Mouse (Mus musculus): ENCODE results near the gene Camta1. TPM values are rescaled to one million over a fixed set of nuclear protein-coding genes. Genes with fewer than 3 reads are reported as not detected.

The Camta1 gene
- polyA plus RNA-seq, 1 experiment from 2014 or later = 206 TPM

DNA sequence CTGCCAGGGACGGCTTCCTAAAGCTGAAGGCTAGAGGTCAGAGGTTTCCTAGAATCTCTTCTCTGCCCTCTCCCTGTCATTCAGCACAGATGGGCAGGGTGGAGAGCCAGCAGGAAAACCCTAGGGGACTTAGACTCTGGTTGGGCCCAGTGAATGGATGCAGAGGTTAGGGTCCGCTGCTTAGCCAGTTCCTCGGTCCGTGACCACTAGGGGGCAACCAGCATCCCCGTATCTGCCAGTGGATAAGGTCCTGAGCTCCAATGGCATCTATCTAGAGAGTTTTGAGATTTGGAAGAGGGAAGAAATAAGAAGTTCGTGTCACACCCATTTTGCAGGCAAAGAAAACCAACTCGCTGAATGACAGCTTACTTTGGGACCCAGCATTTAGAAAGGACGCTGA, 251.4 kb downstream of the Camta1 start:
- H3K27ac ChIP-seq (ENCODE audit: low read depth, low read length) = no peak overlapping the region
- H3K4me3 ChIP-seq (ENCODE audit: low read depth, low read length) = no peak overlapping the region
- no peaks in the 10 kb centered on the region for H3K36me3 ChIP-seq (ENCODE audit: control insufficient read depth, insufficient read depth, low read length)
- peaks cover 19% of the 10 kb centered on the region; the same call in 1 of the 2 replicates for H3K4me1 ChIP-seq (ENCODE audit: control insufficient read depth, insufficient read depth, low read length)
- no peak overlapping the region for H3K9ac ChIP-seq (replicated peaks; ENCODE audit: low read depth, low read length)
- 18% methylated on average over 8 of the region's 8 CpGs for WGBS
- H3K9me3 ChIP-seq (ENCODE audit: control insufficient read depth, low read length) = no peaks in the 10 kb centered on the region
- H3K4me2 ChIP-seq (ENCODE audit: low read depth, low read length) = no peak overlapping the region
- peak; percentile 49; the same call in 1 of the 2 replicates for ATAC-seq (ENCODE audit: low read depth)
- H3K27me3 ChIP-seq (ENCODE audit: control insufficient read depth, insufficient read depth, low read length) = no peaks in the 10 kb centered on the region

DNA sequence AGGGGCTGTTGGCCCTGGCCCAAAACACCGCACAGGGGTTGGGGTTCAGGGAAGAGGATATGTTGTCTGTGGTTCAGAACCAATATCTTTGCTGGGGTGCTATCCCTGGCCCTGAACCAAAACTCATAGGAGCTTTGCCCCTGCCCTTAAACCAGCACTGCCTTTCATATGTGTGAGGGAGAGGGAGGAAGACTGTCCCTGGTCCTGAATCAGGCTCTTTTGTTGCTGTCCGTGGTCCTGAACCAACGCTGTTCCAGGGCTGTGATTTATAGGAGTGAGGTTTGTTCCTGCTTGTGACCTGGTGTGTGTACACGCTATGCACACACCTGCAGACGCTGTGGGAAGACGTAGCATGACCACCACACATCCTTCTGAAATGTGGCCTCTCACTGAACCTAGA, 256.8 kb downstream of the Camta1 start:
- no peaks in the 10 kb centered on the region for H3K36me3 ChIP-seq (ENCODE audit: control insufficient read depth, insufficient read depth, low read length)
- H3K27me3 ChIP-seq (ENCODE audit: control insufficient read depth, insufficient read depth, low read length) = no peaks in the 10 kb centered on the region
- no peaks in the 10 kb centered on the region for H3K9me3 ChIP-seq (ENCODE audit: control insufficient read depth, low read length)
- WGBS = 42% methylated on average over 6 of the region's 6 CpGs
- no peak overlapping the region for H3K27ac ChIP-seq (ENCODE audit: low read depth, low read length)
- peaks cover 18% of the 10 kb centered on the region for H3K4me1 ChIP-seq (ENCODE audit: control insufficient read depth, insufficient read depth, low read length)
- no peak overlapping the region for H3K4me3 ChIP-seq (ENCODE audit: low read depth, low read length)
- no peak overlapping the region for H3K4me2 ChIP-seq (ENCODE audit: low read depth, low read length)
- H3K9ac ChIP-seq (replicated peaks; ENCODE audit: low read depth, low read length) = no peak overlapping the region
- ATAC-seq (ENCODE audit: low read depth) = no peak

DNA sequence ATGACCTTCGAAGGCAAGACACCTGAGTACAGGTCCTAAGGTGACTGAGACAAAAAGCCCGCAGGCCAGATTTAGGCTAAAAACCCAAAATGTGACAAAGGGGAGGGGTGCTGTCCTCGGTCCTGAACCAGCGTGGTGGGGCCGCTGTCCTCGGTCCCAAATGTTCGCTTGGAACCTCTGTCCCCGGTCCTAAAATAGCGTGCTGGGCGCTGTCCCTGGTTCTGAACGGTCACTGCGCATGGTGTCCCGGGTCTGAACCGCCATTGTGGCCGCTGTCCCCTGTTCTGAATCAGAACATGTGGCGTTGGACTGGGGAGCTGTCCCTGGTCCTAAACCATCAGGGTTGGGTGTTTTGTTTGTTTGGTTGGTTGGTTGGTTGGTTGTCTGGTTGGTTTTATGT, 257.2 kb downstream of the Camta1 start:
- H3K4me2 ChIP-seq (ENCODE audit: low read depth, low read length) = no peak overlapping the region
- no peaks in the 10 kb centered on the region for H3K27me3 ChIP-seq (ENCODE audit: control insufficient read depth, insufficient read depth, low read length)
- ATAC-seq (ENCODE audit: low read depth) = peak; percentile 72; the same call in 1 of the 2 replicates
- H3K4me3 ChIP-seq (ENCODE audit: low read depth, low read length) = no peak overlapping the region
- peak overlapping the region; percentile 55; the same call in 1 of the 2 replicates for H3K27ac ChIP-seq (ENCODE audit: low read depth, low read length)
- H3K9me3 ChIP-seq (ENCODE audit: control insufficient read depth, low read length) = no peaks in the 10 kb centered on the region
- peaks cover 18% of the 10 kb centered on the region for H3K4me1 ChIP-seq (ENCODE audit: control insufficient read depth, insufficient read depth, low read length)
- no peaks in the 10 kb centered on the region for H3K36me3 ChIP-seq (ENCODE audit: control insufficient read depth, insufficient read depth, low read length)
- H3K9ac ChIP-seq (replicated peaks; ENCODE audit: low read depth, low read length) = no peak overlapping the region
- WGBS = 10% methylated on average over 16 of the region's 16 CpGs

DNA sequence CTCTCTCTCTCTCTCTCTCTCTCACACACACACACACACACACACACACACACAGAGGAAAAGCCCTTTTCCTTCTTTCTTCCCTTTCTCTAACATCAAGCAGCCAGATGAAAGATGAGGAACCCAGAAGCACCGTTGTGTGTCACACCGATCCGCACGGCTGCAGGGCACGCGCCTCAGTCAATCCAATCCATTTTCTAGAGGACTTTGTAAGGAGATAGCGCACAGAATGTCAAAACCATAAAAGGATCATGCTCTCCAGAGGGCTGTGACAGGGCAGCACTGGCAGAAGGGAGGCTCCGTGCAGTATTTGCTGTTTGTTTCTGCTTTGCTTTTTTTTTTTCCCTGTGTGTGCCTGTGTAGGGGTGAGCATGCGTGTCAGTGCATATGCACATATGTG, 258.1 kb downstream of the Camta1 start:
- Histone ChIP-seq H3K4me3 (ENCODE audit: low read depth, low read length) (no peak overlapping the region), H3K4me1 (ENCODE audit: control insufficient read depth, insufficient read depth, low read length) (peaks cover 13% of the 10 kb centered on the region), H3K36me3 (ENCODE audit: control insufficient read depth, insufficient read depth, low read length) (no peaks in the 10 kb centered on the region), H3K27me3 (ENCODE audit: control insufficient read depth, insufficient read depth, low read length) (no peaks in the 10 kb centered on the region), H3K9ac (replicated peaks; ENCODE audit: low read depth, low read length) (no peak overlapping the region), H3K4me2 (ENCODE audit: low read depth, low read length) (no peak overlapping the region), H3K9me3 (ENCODE audit: control insufficient read depth, low read length) (no peaks in the 10 kb centered on the region), H3K27ac (ENCODE audit: low read depth, low read length) (peak overlapping the region; percentile 55; the same call in 1 of the 2 replicates)
- 47% methylated on average over 9 of the region's 9 CpGs for WGBS
- ATAC-seq (ENCODE audit: low read depth) = no peak

DNA sequence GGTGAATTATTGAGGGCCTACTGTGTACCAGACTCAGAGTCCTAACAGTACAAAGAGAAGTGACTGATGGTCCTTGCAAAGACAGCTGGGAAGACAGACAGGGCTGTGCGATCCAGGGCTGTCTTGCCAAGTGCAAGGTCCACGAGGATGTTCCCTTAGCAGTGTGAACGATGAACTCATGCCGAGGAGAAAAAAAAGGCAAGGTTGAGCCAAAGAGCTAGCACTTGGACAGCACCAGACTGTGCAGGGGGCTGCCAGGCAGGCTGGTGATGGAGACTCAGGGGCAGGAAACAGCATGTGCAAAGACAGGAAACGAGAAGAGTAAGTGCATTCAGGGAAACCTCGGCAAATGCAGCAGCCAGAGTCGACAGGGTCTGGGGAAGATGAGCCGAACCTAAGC, 266.6 kb downstream of the Camta1 start:
- WGBS = 28% methylated on average over 8 of the region's 8 CpGs
- H3K27ac ChIP-seq (ENCODE audit: low read depth, low read length) = no peak overlapping the region
- H3K4me2 ChIP-seq (ENCODE audit: low read depth, low read length) = no peak overlapping the region
- no peaks in the 10 kb centered on the region for H3K36me3 ChIP-seq (ENCODE audit: control insufficient read depth, insufficient read depth, low read length)
- H3K4me3 ChIP-seq (ENCODE audit: low read depth, low read length) = no peak overlapping the region
- H3K4me1 ChIP-seq (ENCODE audit: control insufficient read depth, insufficient read depth, low read length) = peaks cover 9% of the 10 kb centered on the region; the same call in 1 of the 2 replicates
- ATAC-seq (ENCODE audit: low read depth) = no peak
- no peaks in the 10 kb centered on the region for H3K9me3 ChIP-seq (ENCODE audit: control insufficient read depth, low read length)
- no peaks in the 10 kb centered on the region for H3K27me3 ChIP-seq (ENCODE audit: control insufficient read depth, insufficient read depth, low read length)
- H3K9ac ChIP-seq (replicated peaks; ENCODE audit: low read depth, low read length) = no peak overlapping the region

DNA sequence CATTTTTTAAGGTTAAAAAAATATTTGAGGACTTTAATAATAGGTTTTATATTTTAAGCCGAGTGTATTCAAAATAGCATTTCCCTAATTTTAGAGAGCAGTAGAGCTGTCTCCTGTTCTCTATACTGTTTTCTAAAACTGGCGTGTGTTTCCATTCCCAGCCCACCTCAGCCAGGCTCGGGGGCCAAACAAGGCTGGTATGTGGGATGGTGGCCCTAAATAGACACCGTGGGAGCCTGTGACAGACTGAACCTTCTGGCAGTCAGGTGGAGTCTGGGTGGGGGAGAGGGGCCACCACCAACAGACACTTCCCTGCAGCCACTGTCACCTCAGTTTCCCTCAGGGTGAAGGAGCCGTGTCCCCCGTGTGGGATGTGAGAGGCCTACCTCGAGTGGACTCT, 268.6 kb downstream of the Camta1 start:
- 81% methylated on average over 7 of the region's 7 CpGs for WGBS
- Histone ChIP-seq H3K27me3 (ENCODE audit: control insufficient read depth, insufficient read depth, low read length) (no peaks in the 10 kb centered on the region), H3K9me3 (ENCODE audit: control insufficient read depth, low read length) (no peaks in the 10 kb centered on the region), H3K9ac (replicated peaks; ENCODE audit: low read depth, low read length) (no peak overlapping the region), H3K27ac (ENCODE audit: low read depth, low read length) (no peak overlapping the region), H3K4me3 (ENCODE audit: low read depth, low read length) (no peak overlapping the region), H3K4me1 (ENCODE audit: control insufficient read depth, insufficient read depth, low read length) (peaks cover 9% of the 10 kb centered on the region; the same call in 1 of the 2 replicates), H3K4me2 (ENCODE audit: low read depth, low read length) (no peak overlapping the region), H3K36me3 (ENCODE audit: control insufficient read depth, insufficient read depth, low read length) (no peaks in the 10 kb centered on the region)
- ATAC-seq (ENCODE audit: low read depth) = no peak

DNA sequence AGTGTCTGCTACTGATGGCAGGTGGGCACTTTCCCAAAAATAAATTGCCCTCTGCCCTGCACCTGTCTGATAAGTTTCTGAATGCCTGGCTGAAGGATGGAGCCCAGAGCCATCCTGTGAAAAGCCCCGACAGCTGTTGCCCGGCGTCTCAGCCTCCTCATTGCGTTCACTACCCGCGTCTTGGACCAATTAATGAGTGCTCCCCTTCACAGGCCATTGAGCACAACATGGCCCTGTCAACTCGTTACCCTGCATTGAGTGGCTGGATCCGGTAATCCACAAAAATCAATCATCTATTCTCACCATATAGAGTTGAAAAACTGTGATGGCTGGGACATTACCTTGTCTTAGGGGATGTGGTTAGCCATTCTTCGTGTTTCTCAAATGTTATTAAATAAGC, 275.6 kb downstream of the Camta1 start:
- 24% methylated on average over 9 of the region's 9 CpGs for WGBS
- H3K4me2 ChIP-seq (ENCODE audit: low read depth, low read length) = no peak overlapping the region
- no peak overlapping the region for H3K9ac ChIP-seq (replicated peaks; ENCODE audit: low read depth, low read length)
- no peak for ATAC-seq (ENCODE audit: low read depth)
- no peaks in the 10 kb centered on the region for H3K27me3 ChIP-seq (ENCODE audit: control insufficient read depth, insufficient read depth, low read length)
- no peak overlapping the region for H3K27ac ChIP-seq (ENCODE audit: low read depth, low read length)
- no peak overlapping the region for H3K4me3 ChIP-seq (ENCODE audit: low read depth, low read length)
- no peaks in the 10 kb centered on the region for H3K36me3 ChIP-seq (ENCODE audit: control insufficient read depth, insufficient read depth, low read length)
- H3K4me1 ChIP-seq (ENCODE audit: control insufficient read depth, insufficient read depth, low read length) = peaks cover 6% of the 10 kb centered on the region; the same call in 1 of the 2 replicates
- no peaks in the 10 kb centered on the region for H3K9me3 ChIP-seq (ENCODE audit: control insufficient read depth, low read length)

DNA sequence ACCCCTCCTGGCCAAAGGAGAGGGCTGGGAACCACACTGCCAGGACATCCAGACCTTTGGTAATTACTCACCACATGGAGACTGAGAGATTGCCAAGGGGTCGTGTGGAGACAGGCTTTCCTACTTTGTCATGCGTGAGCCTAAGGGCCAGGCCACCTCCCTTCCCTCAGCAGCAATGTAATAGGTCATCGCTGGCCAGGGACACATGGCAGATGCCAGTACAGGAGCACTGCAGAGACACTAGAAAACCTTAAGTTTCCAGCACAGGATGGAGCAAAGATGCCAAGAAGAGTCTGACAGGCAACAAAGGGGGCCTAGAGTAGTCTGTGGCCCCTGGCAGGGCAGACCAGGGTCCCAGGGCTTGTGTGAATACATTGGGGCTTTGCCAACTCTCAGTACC, 283.7 kb downstream of the Camta1 start:
- Histone ChIP-seq H3K36me3 (ENCODE audit: control insufficient read depth, insufficient read depth, low read length) (no peaks in the 10 kb centered on the region), H3K9ac (replicated peaks; ENCODE audit: low read depth, low read length) (no peak overlapping the region), H3K27ac (ENCODE audit: low read depth, low read length) (no peak overlapping the region), H3K4me2 (ENCODE audit: low read depth, low read length) (no peak overlapping the region), H3K9me3 (ENCODE audit: control insufficient read depth, low read length) (no peaks in the 10 kb centered on the region), H3K27me3 (ENCODE audit: control insufficient read depth, insufficient read depth, low read length) (no peaks in the 10 kb centered on the region), H3K4me3 (ENCODE audit: low read depth, low read length) (no peak overlapping the region), H3K4me1 (ENCODE audit: control insufficient read depth, insufficient read depth, low read length) (peaks cover 3% of the 10 kb centered on the region; the same call in 1 of the 2 replicates)
- no peak for ATAC-seq (ENCODE audit: low read depth)
- 78% methylated on average over 3 of the region's 3 CpGs for WGBS

DNA sequence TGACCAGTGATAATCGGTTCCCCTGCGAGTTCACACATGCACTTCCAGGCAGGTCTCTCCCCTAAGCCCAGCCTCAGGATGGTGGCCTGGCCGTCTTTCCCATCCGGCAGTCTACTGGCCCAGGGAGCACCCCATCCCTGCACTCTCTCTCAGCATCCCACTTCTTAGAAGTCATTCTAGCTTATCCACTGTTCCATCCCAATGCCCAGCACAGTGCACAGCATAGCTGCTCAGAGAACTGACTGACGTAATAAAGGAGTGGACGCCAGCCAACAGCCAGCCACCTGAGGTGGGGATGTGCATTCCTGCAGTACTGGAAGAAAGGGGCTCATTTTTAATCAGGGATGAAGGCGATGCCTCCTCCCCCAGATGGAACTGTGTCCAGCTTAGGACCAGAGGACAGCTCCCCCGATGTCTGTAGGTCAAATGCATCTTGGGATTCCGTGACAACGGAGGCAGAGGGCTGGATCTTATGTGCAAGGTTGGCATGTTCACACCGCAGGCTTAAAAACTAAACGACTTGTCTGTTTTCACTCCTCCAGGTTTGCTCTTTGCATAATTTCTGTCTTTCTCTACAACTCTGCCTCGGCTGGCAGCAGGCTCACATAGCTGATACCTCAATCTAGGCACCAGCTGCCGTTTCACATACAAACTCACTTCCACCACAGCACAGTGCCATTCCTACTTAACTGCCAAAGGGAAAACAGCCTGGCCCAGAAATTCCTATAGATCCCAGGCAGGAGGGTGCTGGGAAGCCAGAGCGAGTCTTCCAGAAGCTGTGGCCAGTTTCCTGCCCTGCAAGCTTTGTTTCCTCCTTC, 285.2 kb downstream of the Camta1 start:
- WGBS = 78% methylated on average over 15 of the region's 15 CpGs

More for the DNA sequence above, 285.2 kb downstream of the Camta1 start:
- Histone ChIP-seq H3K9me3 (ENCODE audit: control insufficient read depth, low read length) (no peaks in the 10 kb centered on the region), H3K4me1 (ENCODE audit: control insufficient read depth, insufficient read depth, low read length) (peaks cover 3% of the 10 kb centered on the region; the same call in 1 of the 2 replicates), H3K36me3 (ENCODE audit: control insufficient read depth, insufficient read depth, low read length) (no peaks in the 10 kb centered on the region), H3K4me3 (ENCODE audit: low read depth, low read length) (no peak overlapping the region), H3K9ac (replicated peaks; ENCODE audit: low read depth, low read length) (no peak overlapping the region; the same call in 1 of the 2 replicates), H3K4me2 (ENCODE audit: low read depth, low read length) (no peak overlapping the region), H3K27ac (ENCODE audit: low read depth, low read length) (peak overlapping the region; percentile 16; the same call in 1 of the 2 replicates), H3K27me3 (ENCODE audit: control insufficient read depth, insufficient read depth, low read length) (no peaks in the 10 kb centered on the region)
- ATAC-seq (ENCODE audit: low read depth) = no peak
